8 mouse cellular contexts compared by ENCODE assay signal in genomic region chr17:87502388-87503369, GRCm38 (mm10). TPM values are rescaled to one million over a fixed set of nuclear protein-coding genes. Genes with fewer than 3 reads are reported as not detected.
DNase-seq lines count a peak whose midpoint lies in the region; ATAC-seq lines count a peak whose summit lies in the region.

No protein-coding gene starts in this region.

- H3K4me2 ChIP-seq in kidney, embryonic 16.5 days (replicated peaks; ENCODE audit: low read depth, low read length), result peak overlapping the region; percentile 20
- peak overlapping the region; percentile 24; the same call in 1 of the 2 replicates for H3K4me2 ChIP-seq in hindbrain, embryonic 16.5 days (ENCODE audit: low read length)
- H3K4me2 ChIP-seq in neural tube, embryonic 12.5 days (replicated peaks), result peak overlapping the region; percentile 33

- 0 out of 2 replicates have a peak overlapping the region, but pooled peaks have one; percentile 20 for H3K9ac ChIP-seq in kidney, embryonic 16.5 days (replicated peaks; ENCODE audit: low read length)
- H3K9ac ChIP-seq in hindbrain, embryonic 16.5 days (ENCODE audit: low read depth, low read length), result no peak overlapping the region
- no peak overlapping the region for H3K9ac ChIP-seq in neural tube, embryonic 12.5 days

- no peak for DNase-seq in kidney, adult 11 months
- no peak for DNase-seq in gastrocnemius, postnatal 4 days (ENCODE audit: low spot score in 2 of 2)
- no peak for DNase-seq in embryo, embryonic 10.5 days (ENCODE audit: low spot score)
- DNase-seq in right cerebral cortex, postnatal 25 days, result no peak

- H3K9me3 ChIP-seq in kidney, embryonic 16.5 days (ENCODE audit: low read length), result no peaks in the 10 kb centered on the region
- no peaks in the 10 kb centered on the region for H3K9me3 ChIP-seq in hindbrain, embryonic 16.5 days (ENCODE audit: control insufficient read depth, low read length)
- no peaks in the 10 kb centered on the region for H3K9me3 ChIP-seq in neural tube, embryonic 12.5 days

- no peaks in the 10 kb centered on the region for H3K27me3 ChIP-seq in kidney, embryonic 16.5 days (ENCODE audit: insufficient read depth, low read length)
- H3K27me3 ChIP-seq in hindbrain, embryonic 16.5 days (replicated peaks; ENCODE audit: control insufficient read depth, insufficient read depth, low read length), result no peaks in the 10 kb centered on the region
- no peaks in the 10 kb centered on the region for H3K27me3 ChIP-seq in neural tube, embryonic 12.5 days (replicated peaks)

- 14% methylated on average over 12 of the region's 14 CpGs for WGBS in kidney, embryonic 16.5 days
- WGBS in hindbrain, embryonic 16.5 days, result 23% methylated on average over 11 of the region's 14 CpGs
- 23% methylated on average over 12 of the region's 14 CpGs for WGBS in neural tube, embryonic 12.5 days

- no peaks in the 10 kb centered on the region for H3K36me3 ChIP-seq in kidney, embryonic 16.5 days (ENCODE audit: insufficient read depth, low read length)
- H3K36me3 ChIP-seq in hindbrain, embryonic 16.5 days (ENCODE audit: control insufficient read depth, insufficient read depth, low read length), result no peaks in the 10 kb centered on the region
- no peaks in the 10 kb centered on the region for H3K36me3 ChIP-seq in neural tube, embryonic 12.5 days

- H3K27ac ChIP-seq in kidney, embryonic 16.5 days (ENCODE audit: low read length), result no peak overlapping the region
- peak overlapping the region; percentile 48 for H3K27ac ChIP-seq in hindbrain, embryonic 16.5 days (ENCODE audit: low read depth, low read length)
- H3K27ac ChIP-seq in neural tube, embryonic 12.5 days, result no peak overlapping the region

- peak; percentile 44; the same call in 1 of the 2 replicates for ATAC-seq in kidney, embryonic 16.5 days (ENCODE audit: low FRiP score, low TSS enrichment)
- peak; percentile 53 for ATAC-seq in common myeloid progenitor, adult 5-6 weeks (replicated peaks; ENCODE audit: low read depth, poor library complexity, severe bottlenecking)
- peak; percentile 86 for ATAC-seq in hindbrain, embryonic 16.5 days
- peak; percentile 69 for ATAC-seq in neural tube, embryonic 12.5 days (ENCODE audit: low FRiP score, low read depth)

- H3K4me1 ChIP-seq in kidney, embryonic 16.5 days (ENCODE audit: insufficient read depth, low read length), result peaks cover 20% of the 10 kb centered on the region
- H3K4me1 ChIP-seq in hindbrain, embryonic 16.5 days (ENCODE audit: control insufficient read depth, insufficient read depth, low read depth, low read length), result peaks cover 19% of the 10 kb centered on the region
- H3K4me1 ChIP-seq in neural tube, embryonic 12.5 days, result peaks cover 16% of the 10 kb centered on the region

- no peak overlapping the region for H3K4me3 ChIP-seq in kidney, embryonic 16.5 days (ENCODE audit: low read length)
- H3K4me3 ChIP-seq in hindbrain, embryonic 16.5 days (ENCODE audit: low read length), result no peak overlapping the region
- H3K4me3 ChIP-seq in neural tube, embryonic 12.5 days, result no peak overlapping the region

RNA-seq across cellular contexts. Expression of gene Calm2, which starts 55.9 kb away (rescaled TPM):
- 1,041 and 1,124 TPM in 2 replicates for polyA plus RNA-seq in kidney, embryonic 16.5 days (2015; fragmentation: Nextera tagmentation; extraction: Ambion mirVana)
- total RNA-seq in common myeloid progenitor, adult 5-6 weeks (2017), result 1,176 and 1,253 TPM in 2 replicates
- polyA plus RNA-seq in hindbrain, embryonic 16.5 days (2015; fragmentation: Nextera tagmentation; extraction: Ambion mirVana), result 2,782 and 3,155 TPM in 2 replicates
- 1,679 and 1,888 TPM in 2 replicates for polyA plus RNA-seq in neural tube, embryonic 12.5 days (2016; fragmentation: Nextera tagmentation; extraction: Ambion mirVana)
- total RNA-seq in gastrocnemius, postnatal 4 days (2021), result 100 to 1,000 TPM; 356 to 375 TPM
